Mouse (Mus musculus) embryonic facial prominence, embryonic 14.5 days (tissue): ENCODE data around the gene Zan. TPM values are rescaled to one million over a fixed set of nuclear protein-coding genes. Genes with fewer than 3 reads are reported as not detected.
A peak's percentile ranks its signal among the peaks of the same experiment; 100 is the strongest.

Experiments used
- ATAC-seq: fragments of 200-750 bp; cut with Nextera tagmentation; 2 replicates; pipeline ENCODE4 v1.8.0; 2017; ENCODE audit warnings: low read depth, moderate number of reproducible peaks, moderate TSS enrichment
- DNase-seq: peaks from one replicate; pipeline ENCODE4 v3.0.0-alpha.2; 2015; ENCODE audit warnings: low spot score
- H3K27ac ChIP-seq: fragments of 300-500 bp; sonication (generic); replicated peaks from 2 replicates; pipeline ENCODE4 v1.5.1; 2014; ENCODE audit warnings: low read depth, mild to moderate bottlenecking, low read length, moderate library complexity
- H3K27me3 ChIP-seq: fragments of 300-500 bp; sonication (generic); replicated peaks from 2 replicates; pipeline ENCODE4 v1.6.1; 2014; ENCODE audit warnings: low read length; ENCODE audit not compliant: control insufficient read depth, insufficient read depth
- H3K36me3 ChIP-seq: fragments of 300-500 bp; sonication (generic); 2 replicates; pipeline ENCODE4 v1.6.1; 2014; ENCODE audit warnings: low read length, mixed read lengths; ENCODE audit not compliant: control insufficient read depth, insufficient read depth
- H3K4me1 ChIP-seq: fragments of 300-500 bp; sonication (generic); 2 replicates; pipeline ENCODE4 v1.6.1; 2014; ENCODE audit warnings: antibody characterized with exemption, low read length; ENCODE audit not compliant: control insufficient read depth, insufficient read depth
- H3K4me2 ChIP-seq: fragments of 300-500 bp; sonication (generic); 2 replicates; pipeline ENCODE4 v1.6.1; 2014; ENCODE audit warnings: low read depth, mild to moderate bottlenecking, low read length, moderate library complexity, mixed read lengths
- H3K4me3 ChIP-seq: fragments of 300-500 bp; sonication (generic); 2 replicates; pipeline ENCODE4 v1.5.1; 2014; ENCODE audit warnings: low read depth, mild to moderate bottlenecking, low read length
- H3K9ac ChIP-seq: fragments of 300-500 bp; sonication (generic); 2 replicates; pipeline ENCODE4 v1.6.1; 2014; ENCODE audit warnings: low read depth, mild to moderate bottlenecking, low read length, moderate library complexity, mixed read lengths
- H3K9me3 ChIP-seq: fragments of 300-500 bp; sonication (generic); 2 replicates; pipeline ENCODE4 v1.6.1; 2016; ENCODE audit warnings: low read length; ENCODE audit not compliant: control insufficient read depth
- WGBS: fragments of 180-500 bp; shearing (Covaris S2); extraction: QIAGEN DNeasy Blood & Tissue Kit; methylation state at CpG from one replicate; pipeline ENCODE4 v1.1.7; 2014; 5-methylcytosine and 5-hydroxymethylcytosine counted together
- polyA plus RNA-seq: library from polyadenylated mRNA; unstranded; fragments of >200 nt; fragmentation: Nextera tagmentation; extraction: Ambion mirVana; gene quantifications from 2 replicates; pipeline ENCODE4 v1.2.1, GENCODE M21; 2014

Gene Zan
- polyA plus RNA-seq, 1 experiment from 2014 or later: 0.26 TPM

GRCm38 (mm10) chr5:137348482-137349383 lies 128.1 kb downstream of the Zan start:
- H3K4me1 ChIP-seq: peaks cover 23% of the 10 kb centered on the region
- H3K27me3 ChIP-seq: no peaks in the 10 kb centered on the region
- peak overlapping the region; percentile 90 for H3K4me2 ChIP-seq
- peak overlapping the region; percentile 97 for H3K27ac ChIP-seq
- peak; percentile 45 for DNase-seq
- peak overlapping the region; percentile 64 for H3K9ac ChIP-seq
- no peak for ATAC-seq
- peak overlapping the region; percentile 93 for H3K4me3 ChIP-seq
- H3K36me3 ChIP-seq: peaks cover 4% of the 10 kb centered on the region
- 1% methylated on average over 33 of the region's 33 CpGs for WGBS
- H3K9me3 ChIP-seq: no peaks in the 10 kb centered on the region

GRCm38 (mm10) chr5:137347856-137348255 lies 129.0 kb downstream of the Zan start:
- peak overlapping the region; percentile 90; the same call in 1 of the 2 replicates for H3K4me2 ChIP-seq
- H3K4me1 ChIP-seq: peaks cover 22% of the 10 kb centered on the region
- no peak overlapping the region for H3K9ac ChIP-seq

GRCm38 (mm10) chr5:137346983-137347382 lies 129.9 kb downstream of the Zan start:
- Histone ChIP-seq H3K36me3 (no peaks in the 10 kb centered on the region), H3K4me3 (no peak overlapping the region), H3K27me3 (no peaks in the 10 kb centered on the region), H3K4me1 (peaks cover 17% of the 10 kb centered on the region), H3K9ac (no peak overlapping the region), H3K27ac (no peak overlapping the region), H3K9me3 (no peaks in the 10 kb centered on the region), H3K4me2 (no peak overlapping the region)
- ATAC-seq: no peak
- WGBS: 82% methylated on average over 4 of the region's 4 CpGs
- DNase-seq: no peak

More at GRCm38 (mm10) chr5:137347856-137348255, 129.0 kb downstream of the Zan start:
- 34% methylated on average over 7 of the region's 7 CpGs for WGBS
- DNase-seq (no peak), ATAC-seq (no peak)
- Histone ChIP-seq H3K27ac (no peak overlapping the region), H3K36me3 (no peaks in the 10 kb centered on the region), H3K9me3 (no peaks in the 10 kb centered on the region), H3K27me3 (no peaks in the 10 kb centered on the region), H3K4me3 (no peak overlapping the region)

- no peak overlapping the region for H3K9ac ChIP-seq
- WGBS: 70% methylated on average over 1 of the region's 1 CpGs
- no peak overlapping the region for H3K4me3 ChIP-seq
- H3K36me3 ChIP-seq: no peaks in the 10 kb centered on the region
- DNase-seq: no peak
- no peaks in the 10 kb centered on the region for H3K9me3 ChIP-seq
- no peak for ATAC-seq
- H3K4me1 ChIP-seq: peaks cover 17% of the 10 kb centered on the region
- no peaks in the 10 kb centered on the region for H3K27me3 ChIP-seq
- H3K4me2 ChIP-seq: no peak overlapping the region
- H3K27ac ChIP-seq: no peak overlapping the region
These were observed 130.5 kb downstream of the Zan start for GRCm38 (mm10) chr5:137346388-137346787.

GRCm38 (mm10) chr5:137345821-137346220 lies 131.0 kb downstream of the Zan start:
- Histone ChIP-seq H3K9ac (no peak overlapping the region), H3K27ac (no peak overlapping the region), H3K4me3 (no peak overlapping the region), H3K4me1 (peaks cover 17% of the 10 kb centered on the region), H3K4me2 (0 out of 2 replicates have a peak overlapping the region, but pooled peaks have one; percentile 12), H3K36me3 (no peaks in the 10 kb centered on the region), H3K27me3 (no peaks in the 10 kb centered on the region), H3K9me3 (no peaks in the 10 kb centered on the region)
- DNase-seq (peak; percentile 53), ATAC-seq (no peak)
- 12% methylated on average over 9 of the region's 9 CpGs for WGBS

- H3K27me3 ChIP-seq: no peaks in the 10 kb centered on the region
- ATAC-seq (no peak), DNase-seq (no peak)
- no peaks in the 10 kb centered on the region for H3K9me3 ChIP-seq
- no peak overlapping the region for H3K4me2 ChIP-seq
- peaks cover 18% of the 10 kb centered on the region for H3K4me1 ChIP-seq
- no peak overlapping the region for H3K4me3 ChIP-seq
- H3K27ac ChIP-seq: no peak overlapping the region
- no peaks in the 10 kb centered on the region for H3K36me3 ChIP-seq
- no peak overlapping the region for H3K9ac ChIP-seq
These were observed 133.0 kb downstream of the Zan start for GRCm38 (mm10) chr5:137343869-137344268.

- Histone ChIP-seq H3K4me2 (no peak overlapping the region), H3K9ac (no peak overlapping the region), H3K36me3 (no peaks in the 10 kb centered on the region), H3K9me3 (no peaks in the 10 kb centered on the region), H3K27me3 (no peaks in the 10 kb centered on the region), H3K4me3 (no peak overlapping the region), H3K27ac (no peak overlapping the region), H3K4me1 (peaks cover 14% of the 10 kb centered on the region)
- ATAC-seq (no peak), DNase-seq (no peak)
- 90% methylated on average over 5 of the region's 5 CpGs for WGBS
These were observed 133.5 kb downstream of the Zan start for GRCm38 (mm10) chr5:137343412-137343811.

GRCm38 (mm10) chr5:137342407-137343012 lies 134.4 kb downstream of the Zan start:
- WGBS: 56% methylated on average over 7 of the region's 7 CpGs
- no peak overlapping the region for H3K9ac ChIP-seq

More at GRCm38 (mm10) chr5:137342407-137343012, 134.4 kb downstream of the Zan start:
- H3K9me3 ChIP-seq: no peaks in the 10 kb centered on the region
- peaks cover 15% of the 10 kb centered on the region for H3K4me1 ChIP-seq
- no peak overlapping the region for H3K4me3 ChIP-seq
- no peak overlapping the region for H3K27ac ChIP-seq
- no peak for DNase-seq
- H3K4me2 ChIP-seq: no peak overlapping the region
- no peaks in the 10 kb centered on the region for H3K36me3 ChIP-seq
- no peaks in the 10 kb centered on the region for H3K27me3 ChIP-seq
- no peak for ATAC-seq
